Mouse (Mus musculus) left cerebral cortex, adult 6 months (tissue): ENCODE measurements around the gene Ddx10. TPM values are rescaled to one million over a fixed set of nuclear protein-coding genes. Genes with fewer than 3 reads are reported as not detected.

ENCODE experiments used
- long read RNA-seq, 2 experiments: library from polyadenylated mRNA; unstranded; transcript quantifications; one replicate each; pipeline ENCODE4 v2.0.0; 2019 to 2020
- polyA plus RNA-seq: library from polyadenylated mRNA; unstranded; fragments of <200 nt; fragmentation: Nextera tagmentation; gene quantifications from 2 replicates; pipeline ENCODE4 v1.2.3, GENCODE M21; 2021

Gene Ddx10
- polyA plus RNA-seq: 10.0 and 11.1 TPM in 2 replicates
- long read RNA-seq, experiment 1, transcript Ddx10-201 (18 exons, 3,128 nt): major isoform, 36 of 84 reads
- long read RNA-seq, experiment 1, partial matches to known transcripts: 41 of 84 reads
- long read RNA-seq, experiment 1, other reads (novel, unspliced or antisense): 7 of 84 reads
- long read RNA-seq, experiment 2, partial matches to known transcripts: 29 of 35 reads
- long read RNA-seq, experiment 2, other reads (novel, unspliced or antisense): 5 of 35 reads

GRCm38 (mm10) chr9:53247953-53248397, at the start of gene Ddx10:
Gene Ddx10 (minus strand): TSS chr9:53248053.

Other genes with a start within 250 kb of the Ddx10 start
- 6.1 and 6.6 TPM in 2 replicates for gene Exph5, start 53.6 kb upstream of the Ddx10 start, polyA plus RNA-seq
- gene Kdelc2, start 136.0 kb upstream of the Ddx10 start, polyA plus RNA-seq: 3.7 and 5.6 TPM in 2 replicates
- 0.18 and 0.41 TPM in 2 replicates for gene 4930550C14Rik, start 154.3 kb upstream of the Ddx10 start, polyA plus RNA-seq